Mouse (Mus musculus): ENCODE results near the gene Psmd4. TPM values are rescaled to one million over a fixed set of nuclear protein-coding genes. Genes with fewer than 3 reads are reported as not detected.

The Psmd4 gene
- polyA plus RNA-seq, 1 experiment from 2014 or later: 295 TPM

GRCm38 (mm10) chr3:95018741-95019140, 23.7 kb downstream of the Psmd4 start:
- ATAC-seq (ENCODE audit: low FRiP score): no peak
- no peaks in the 10 kb centered on the region for H3K27me3 ChIP-seq
- 88% methylated on average over 2 of the region's 2 CpGs for WGBS

DNA sequence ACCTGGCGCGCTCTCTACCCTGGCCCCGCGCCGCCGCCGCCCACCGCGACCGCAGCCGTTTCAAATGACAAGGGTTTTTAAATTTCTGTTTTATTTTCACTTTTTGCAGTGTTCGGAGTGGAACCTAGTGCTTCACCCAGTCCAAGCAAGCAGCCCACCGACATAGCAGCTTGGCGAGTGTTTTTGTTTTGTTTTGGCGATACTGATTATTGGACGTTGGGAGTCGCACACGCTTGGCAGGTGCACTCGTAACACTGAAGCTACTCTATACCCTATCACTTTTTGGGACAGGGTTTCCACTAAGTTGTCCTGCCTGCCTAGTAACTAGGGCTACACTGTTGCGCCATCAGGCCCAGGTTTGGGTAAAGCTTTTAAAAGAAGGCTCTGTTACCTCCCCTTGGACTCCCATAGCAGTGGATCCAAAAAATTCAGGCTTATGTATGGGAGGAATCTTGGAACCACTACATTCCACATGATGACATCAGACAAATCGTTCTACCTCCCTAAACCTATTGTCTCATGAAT, 25.8 kb downstream of the Psmd4 start:
- no peak for ATAC-seq (ENCODE audit: low FRiP score)
- Histone ChIP-seq H3K9ac (peak overlapping the region; percentile 84), H3K4me1 (peaks cover 27% of the 10 kb centered on the region), H3K4me3 (replicated peaks) (peak overlapping the region; percentile 90), H3K27ac (peak overlapping the region; percentile 97), H3K9me3 (no peaks in the 10 kb centered on the region), H3K36me3 (replicated peaks) (peaks cover 6% of the 10 kb centered on the region), H3K4me2 (peak overlapping the region; percentile 88), H3K27me3 (no peaks in the 10 kb centered on the region)
- 4% methylated on average over 21 of the region's 21 CpGs for WGBS

More at GRCm38 (mm10) chr3:95018741-95019140, 23.7 kb downstream of the Psmd4 start:
- Histone ChIP-seq H3K9me3 (no peaks in the 10 kb centered on the region), H3K4me2 (no peak overlapping the region), H3K4me1 (peaks cover 18% of the 10 kb centered on the region), H3K27ac (no peak overlapping the region), H3K4me3 (replicated peaks) (no peak overlapping the region), H3K36me3 (replicated peaks) (no peaks in the 10 kb centered on the region), H3K9ac (no peak overlapping the region)

DNA sequence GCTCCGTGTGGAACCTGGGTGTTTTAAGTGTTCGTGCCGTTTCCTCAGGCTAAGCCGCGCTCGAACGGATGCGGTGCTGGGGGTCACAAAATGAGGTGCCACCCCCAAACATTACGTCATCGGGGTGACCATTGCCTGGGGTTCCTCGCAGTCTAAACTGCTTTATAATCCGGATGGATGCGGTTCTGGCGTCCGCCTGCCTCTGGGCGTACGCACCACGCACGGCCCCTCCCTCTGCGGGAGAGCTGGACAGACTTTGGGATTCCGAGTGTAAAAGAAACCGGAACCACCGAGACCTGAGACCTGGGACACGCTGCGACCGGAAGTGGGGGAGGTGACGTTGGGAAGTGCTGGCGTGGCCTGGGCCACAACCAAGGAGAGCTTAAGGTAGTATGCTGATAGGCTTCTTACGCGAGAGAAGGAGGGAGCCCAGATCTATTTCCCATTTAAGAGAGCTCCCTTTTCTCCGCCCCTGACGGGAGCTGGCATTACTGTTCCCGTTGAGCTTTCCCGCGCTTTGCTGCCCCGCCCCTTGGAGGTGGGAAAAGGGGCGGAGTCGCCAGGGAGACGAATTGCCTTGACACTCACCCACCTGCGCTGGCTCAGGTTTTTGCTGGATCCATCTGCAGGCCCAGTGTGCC, 26.4 kb downstream of the Psmd4 start:
- Histone ChIP-seq H3K4me3 (replicated peaks) (peak overlapping the region; percentile 90), H3K9ac (peak overlapping the region; percentile 84), H3K4me1 (peaks cover 27% of the 10 kb centered on the region), H3K27ac (peak overlapping the region; percentile 97), H3K4me2 (peak overlapping the region; percentile 88), H3K36me3 (replicated peaks) (peaks cover 12% of the 10 kb centered on the region), H3K27me3 (no peaks in the 10 kb centered on the region), H3K9me3 (no peaks in the 10 kb centered on the region)
- ATAC-seq (ENCODE audit: low FRiP score): peak; percentile 53
- WGBS: under 1% methylated on average over 40 of the region's 40 CpGs

DNA sequence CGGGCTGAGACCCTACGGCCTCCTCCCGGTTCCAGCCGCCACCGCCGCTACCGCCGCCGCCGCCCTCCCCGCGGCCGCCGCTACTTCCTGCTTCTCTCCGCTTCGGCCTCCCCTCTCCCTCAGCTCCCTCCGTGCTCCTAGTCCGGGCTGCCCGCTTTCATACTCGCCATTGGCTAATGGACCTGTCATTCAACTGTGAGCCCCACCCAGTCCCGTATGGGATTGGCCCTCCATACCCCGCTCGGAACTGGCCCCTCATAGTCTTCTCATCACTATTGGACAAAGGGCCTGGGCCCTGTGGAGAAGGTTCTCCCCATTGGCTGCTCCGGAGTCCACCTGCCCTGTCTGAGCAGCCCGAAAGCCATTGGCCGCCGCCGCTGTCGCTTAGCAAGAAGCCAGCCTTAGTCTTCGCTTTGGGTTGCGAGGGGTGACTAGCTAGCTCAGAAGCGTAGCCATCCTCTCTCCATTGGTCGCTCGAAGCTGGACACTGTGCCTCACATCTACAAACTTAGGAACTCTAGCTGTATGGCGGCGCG, 27.0 kb downstream of the Psmd4 start, which contains the start of gene Zfp687:
Gene Zfp687 (minus strand): TSS at position 112 of the 536 bp plus-strand sequence.
- peak within 1 kb of the TSS; percentile 97 for H3K27ac ChIP-seq
- H3K9me3 ChIP-seq: no peaks in the 10 kb centered on the region
- H3K9ac ChIP-seq: peak within 1 kb of the TSS; percentile 84
- peaks cover 27% of the 10 kb centered on the region for H3K4me1 ChIP-seq
- peaks cover 18% of the 10 kb centered on the region for H3K36me3 ChIP-seq (replicated peaks)
- ATAC-seq (ENCODE audit: low FRiP score): peak; percentile 99
- under 1% methylated on average over 30 of the region's 37 CpGs for WGBS
- H3K4me2 ChIP-seq: peak within 1 kb of the TSS; percentile 95
- H3K4me3 ChIP-seq (replicated peaks): peak within 1 kb of the TSS; percentile 90
- no peaks in the 10 kb centered on the region for H3K27me3 ChIP-seq

DNA sequence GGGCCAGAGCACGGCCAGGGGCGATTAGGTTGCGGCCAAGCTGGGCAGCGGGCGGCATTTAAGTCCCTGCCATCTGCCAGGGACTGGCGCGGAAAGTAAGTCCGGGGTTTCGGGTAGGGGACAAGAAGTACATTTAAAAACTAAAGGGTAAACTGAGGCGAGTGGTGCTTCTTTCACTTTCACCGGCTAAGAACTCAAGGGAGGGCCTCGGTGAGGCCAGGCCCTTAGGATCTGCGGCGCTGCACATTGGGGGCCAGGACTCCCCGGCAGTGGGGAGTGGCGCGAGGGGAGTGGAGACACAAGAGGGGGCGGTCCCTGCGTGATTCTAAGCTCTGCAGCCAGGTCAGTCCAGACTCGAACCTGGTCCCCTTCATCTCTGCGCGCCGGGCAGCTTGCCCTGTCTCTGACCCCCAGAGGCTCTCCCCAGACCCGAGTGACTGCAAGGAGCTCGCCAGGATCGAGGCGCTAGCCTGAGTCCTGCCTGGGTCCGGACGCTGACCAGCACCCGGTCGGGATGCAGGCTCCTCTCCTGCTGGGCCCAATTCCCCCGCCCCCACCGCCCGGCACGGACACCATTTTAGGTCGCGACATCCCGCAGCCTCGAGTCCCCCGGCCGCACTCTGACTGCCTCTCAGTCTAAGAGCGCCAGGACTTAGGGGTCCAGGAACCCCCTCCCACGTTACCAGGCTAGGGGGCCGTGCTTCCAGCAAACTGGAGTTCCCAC, 27.8 kb downstream of the Psmd4 start:
- peak; percentile 6 for ATAC-seq (ENCODE audit: low FRiP score)
- Histone ChIP-seq H3K9ac (peak overlapping the region; percentile 84), H3K36me3 (replicated peaks) (peaks cover 26% of the 10 kb centered on the region), H3K27me3 (no peaks in the 10 kb centered on the region), H3K9me3 (no peaks in the 10 kb centered on the region), H3K4me2 (peak overlapping the region; percentile 95), H3K27ac (peak overlapping the region; percentile 97), H3K4me3 (replicated peaks) (peak overlapping the region; percentile 90), H3K4me1 (peaks cover 27% of the 10 kb centered on the region)
- WGBS: under 1% methylated on average over 44 of the region's 44 CpGs

GRCm38 (mm10) chr3:95013699-95014427, 28.6 kb downstream of the Psmd4 start:
- Histone ChIP-seq H3K27ac (peak overlapping the region; percentile 53), H3K27me3 (no peaks in the 10 kb centered on the region), H3K4me2 (peak overlapping the region; percentile 95), H3K4me3 (replicated peaks) (peak overlapping the region; percentile 90), H3K9me3 (no peaks in the 10 kb centered on the region), H3K4me1 (peaks cover 31% of the 10 kb centered on the region), H3K36me3 (replicated peaks) (peaks cover 33% of the 10 kb centered on the region), H3K9ac (peak overlapping the region; percentile 84)
- no peak for ATAC-seq (ENCODE audit: low FRiP score)
- 12% methylated on average over 13 of the region's 13 CpGs for WGBS

GRCm38 (mm10) chr3:95012982-95013381, 29.4 kb downstream of the Psmd4 start:
- peaks cover 42% of the 10 kb centered on the region for H3K36me3 ChIP-seq (replicated peaks)
- no peak overlapping the region for H3K27ac ChIP-seq
- no peak for ATAC-seq (ENCODE audit: low FRiP score)
- H3K27me3 ChIP-seq: no peaks in the 10 kb centered on the region
- H3K9me3 ChIP-seq: no peaks in the 10 kb centered on the region
- H3K9ac ChIP-seq: peak overlapping the region; percentile 84; the same call in 1 of the 2 replicates
- peaks cover 31% of the 10 kb centered on the region for H3K4me1 ChIP-seq
- H3K4me2 ChIP-seq: peak overlapping the region; percentile 95
- 0 out of 2 replicates have a peak overlapping the region, but pooled peaks have one; percentile 90 for H3K4me3 ChIP-seq (replicated peaks)
- WGBS: 91% methylated on average over 3 of the region's 3 CpGs

DNA sequence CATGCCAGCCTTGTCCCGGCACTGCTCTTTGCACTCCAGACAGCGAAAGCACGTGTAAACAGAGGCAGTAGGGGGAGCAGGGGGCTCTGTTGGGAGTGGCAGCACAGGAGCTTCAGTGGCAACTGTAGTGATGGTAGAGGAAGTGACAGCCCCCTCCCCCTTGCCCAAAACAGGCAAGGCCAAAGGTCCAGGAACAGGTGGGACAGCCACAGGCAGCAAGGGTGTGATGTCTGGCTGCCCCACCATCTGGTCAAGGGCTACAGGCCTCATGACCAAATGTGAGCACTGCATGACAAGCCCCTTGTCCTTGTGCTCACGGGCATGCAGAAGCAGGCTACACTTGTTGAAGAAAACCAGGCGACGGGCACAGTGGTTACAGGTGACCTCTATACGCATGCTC, 32.0 kb downstream of the Psmd4 start:
- H3K4me2 ChIP-seq: no peak overlapping the region
- H3K36me3 ChIP-seq (replicated peaks): peaks cover 66% of the 10 kb centered on the region
- no peak overlapping the region for H3K9ac ChIP-seq
- H3K9me3 ChIP-seq: no peaks in the 10 kb centered on the region
- H3K27me3 ChIP-seq: no peaks in the 10 kb centered on the region
- WGBS: 91% methylated on average over 7 of the region's 7 CpGs
- H3K4me3 ChIP-seq (replicated peaks): no peak overlapping the region
- H3K4me1 ChIP-seq: peaks cover 35% of the 10 kb centered on the region
- no peak overlapping the region for H3K27ac ChIP-seq
- ATAC-seq (ENCODE audit: low FRiP score): no peak

DNA sequence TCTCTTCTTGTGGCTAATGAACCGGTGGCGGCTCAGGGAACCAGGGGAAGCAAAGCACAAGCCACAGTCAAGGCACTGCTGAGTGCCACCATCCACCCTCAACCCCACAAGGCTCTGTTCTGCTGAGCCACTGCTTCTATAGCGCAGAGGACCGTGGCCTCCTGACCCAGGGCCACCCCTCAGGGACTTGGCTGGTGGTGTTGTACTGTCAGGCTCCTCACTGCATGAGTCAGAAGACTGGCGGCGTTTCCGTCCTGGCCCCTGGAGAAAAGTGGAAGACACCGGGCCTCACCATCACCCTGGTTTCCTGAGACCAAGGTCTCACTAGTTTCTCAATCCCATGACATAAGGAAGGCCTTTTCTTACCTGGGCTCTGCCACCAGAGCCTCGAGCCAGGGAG, 34.7 kb downstream of the Psmd4 start:
- Histone ChIP-seq H3K27ac (peak overlapping the region; percentile 16; the same call in 1 of the 2 replicates), H3K4me3 (replicated peaks) (no peak overlapping the region), H3K36me3 (replicated peaks) (peaks cover 86% of the 10 kb centered on the region), H3K4me2 (no peak overlapping the region), H3K4me1 (peaks cover 19% of the 10 kb centered on the region), H3K27me3 (no peaks in the 10 kb centered on the region), H3K9ac (no peak overlapping the region), H3K9me3 (no peaks in the 10 kb centered on the region)
- WGBS: 86% methylated on average over 9 of the region's 9 CpGs
- no peak for ATAC-seq (ENCODE audit: low FRiP score)

DNA sequence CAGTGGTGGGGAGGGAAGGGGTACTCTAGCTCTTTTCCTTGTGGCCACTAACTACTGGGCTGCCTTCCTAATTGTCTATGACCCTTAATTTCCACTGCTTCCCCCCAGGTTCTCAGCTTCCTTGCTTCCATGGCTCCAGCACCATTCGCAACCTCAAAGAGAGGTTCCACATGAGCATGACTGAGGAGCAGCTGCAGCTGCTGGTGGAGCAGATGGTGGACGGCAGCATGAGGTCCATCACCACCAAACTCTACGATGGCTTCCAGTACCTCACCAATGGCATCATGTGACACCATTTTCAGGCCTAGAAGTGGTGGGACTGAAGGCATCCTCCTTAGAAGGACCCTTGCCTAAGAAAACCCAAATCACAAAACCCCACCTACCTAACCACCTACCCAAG, 36.8 kb downstream of the Psmd4 start:
- Histone ChIP-seq H3K4me1 (peaks cover 24% of the 10 kb centered on the region), H3K9me3 (no peaks in the 10 kb centered on the region), H3K4me2 (no peak overlapping the region), H3K4me3 (replicated peaks) (no peak overlapping the region), H3K27me3 (no peaks in the 10 kb centered on the region), H3K36me3 (replicated peaks) (peaks cover 81% of the 10 kb centered on the region), H3K9ac (no peak overlapping the region), H3K27ac (no peak overlapping the region)
- WGBS: 99% methylated on average over 3 of the region's 3 CpGs
- no peak for ATAC-seq (ENCODE audit: low FRiP score)

DNA sequence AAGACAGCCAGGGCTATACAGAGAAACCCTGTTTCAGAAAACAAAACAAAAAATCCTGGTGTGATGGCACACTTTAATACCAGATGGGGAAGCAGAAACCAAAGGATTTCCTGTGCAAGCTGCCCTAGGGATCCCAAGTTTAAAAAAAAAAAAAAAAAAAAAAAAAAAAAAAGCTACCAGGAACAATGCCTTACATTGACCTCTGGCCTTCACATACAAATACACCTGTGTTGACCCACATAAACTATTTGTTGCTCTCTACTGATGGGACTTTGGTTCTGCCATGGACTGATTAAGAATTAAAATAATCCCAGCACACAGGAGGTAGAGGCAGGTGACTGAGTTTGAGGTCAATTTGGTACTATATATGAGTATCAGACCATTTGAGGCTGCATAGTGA, 39.1 kb downstream of the Psmd4 start:
- no peak overlapping the region for H3K9ac ChIP-seq
- peaks cover 19% of the 10 kb centered on the region for H3K4me1 ChIP-seq
- no peaks in the 10 kb centered on the region for H3K27me3 ChIP-seq
- peaks cover 81% of the 10 kb centered on the region for H3K36me3 ChIP-seq (replicated peaks)
- ATAC-seq (ENCODE audit: low FRiP score): no peak
- no peak overlapping the region for H3K4me3 ChIP-seq (replicated peaks)
- H3K4me2 ChIP-seq: no peak overlapping the region
- peak overlapping the region; percentile 21 for H3K27ac ChIP-seq
- H3K9me3 ChIP-seq: no peaks in the 10 kb centered on the region

DNA sequence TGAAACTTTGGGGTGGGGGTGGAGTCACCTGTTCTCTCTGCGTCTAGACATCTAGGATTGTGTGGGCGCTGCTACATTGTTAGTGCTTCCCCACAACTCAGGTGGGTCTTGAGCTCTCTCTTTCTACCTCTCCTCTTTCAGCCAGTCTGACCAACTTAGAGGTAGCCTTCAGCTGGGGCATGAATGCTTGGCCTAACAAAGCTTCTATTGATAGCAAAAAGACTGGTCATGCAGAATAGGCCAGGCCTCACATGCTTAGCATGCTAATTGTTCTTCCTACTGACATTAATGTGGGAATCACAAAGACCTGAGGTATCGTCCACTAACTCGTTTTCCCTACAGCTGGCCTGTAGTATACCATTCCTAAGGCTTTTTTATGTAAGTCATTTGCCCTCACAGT, 39.8 kb downstream of the Psmd4 start:
- ATAC-seq (ENCODE audit: low FRiP score): peak; percentile 43
- no peaks in the 10 kb centered on the region for H3K27me3 ChIP-seq
- no peaks in the 10 kb centered on the region for H3K9me3 ChIP-seq
- peaks cover 81% of the 10 kb centered on the region for H3K36me3 ChIP-seq (replicated peaks)
- H3K27ac ChIP-seq: peak overlapping the region; percentile 21
- peaks cover 17% of the 10 kb centered on the region for H3K4me1 ChIP-seq
- H3K4me2 ChIP-seq: no peak overlapping the region
- H3K4me3 ChIP-seq (replicated peaks): no peak overlapping the region
- 49% methylated on average over 4 of the region's 4 CpGs for WGBS
- H3K9ac ChIP-seq: no peak overlapping the region

Data from forebrain, embryonic 12.5 days (tissue).